Mouse (Mus musculus): ENCODE measurements around the gene Podxl2. TPM values are rescaled to one million over a fixed set of nuclear protein-coding genes. Genes with fewer than 3 reads are reported as not detected.

Podxl2 gene
- total RNA-seq, 1 experiment: 5.0 TPM

- H3K36me3 ChIP-seq (ENCODE audit: control insufficient read depth, insufficient read depth, low read length, poor library complexity, severe bottlenecking): peaks cover 1% of the 10 kb centered on the region; the same call in 1 of the 2 replicates
- in situ Hi-C loops (cut with MboI; ENCODE audit: low sequenced_read_pairs in 2 of 2, unreplicated experiment in 2 of 2): no loop called here
- peak within 1 kb of the TSS; percentile 92 for H3K9ac ChIP-seq (ENCODE audit: insufficient read depth, low read depth, low read length, poor library complexity, severe bottlenecking)
- H3K4me1 ChIP-seq (ENCODE audit: control insufficient read depth in 2 of 2, insufficient read depth in 2 of 2, low read length in 2 of 2, poor library complexity in 1 of 2): peaks cover 3 to 11% of the 10 kb centered on the region in 2 experiments; a peak in 2 of 4 replicates
- TF ChIP-seq ZC3H11A (IDR thresholded peaks at IDR 0.05; ENCODE audit: borderline replicate concordance, low read depth, low read length) (no peak), ZNF384 (IDR thresholded peaks at IDR 0.05; ENCODE audit: low read depth, low read length) (peak; percentile 16; the same call in 1 of the 2 replicates), CHD2 (IDR thresholded peaks at IDR 0.05; ENCODE audit: low read depth, low read length) (no peak), MAFK (IDR thresholded peaks at IDR 0.05; ENCODE audit: insufficient read depth, low read depth, low read length) (no peak), HCFC1 (IDR thresholded peaks at IDR 0.05; ENCODE audit: borderline replicate concordance, insufficient read depth, low read length) (no peak)
- no peaks in the 10 kb centered on the region for H3K9me3 ChIP-seq (ENCODE audit: control insufficient read depth, insufficient read depth, low read depth, low read length)
- peak within 1 kb of the TSS; percentile 93 to 94 for H3K4me3 ChIP-seq (ENCODE audit: insufficient read depth in 1 of 2, low read depth in 1 of 2, low read length in 2 of 2, poor library complexity in 1 of 2, severe bottlenecking in 1 of 2)
- DNase-seq (ENCODE audit: low read depth, low spot score): peak; percentile 96
- peak within 1 kb of the TSS; percentile 30; the same call in 1 of the 2 replicates for H3K27ac ChIP-seq (ENCODE audit: insufficient read depth, low read depth, low read length, poor library complexity, severe bottlenecking)
Observed at GRCm38 (mm10) chr6:88901947-88902820, 27.3 kb upstream of the Podxl2 start, which contains the start of gene Tpra1. TSS of gene Tpra1 (plus strand) at chr6:88902251.

GRCm38 (mm10) chr6:88901471-88901870 lies 26.6 kb upstream of the Podxl2 start:
- H3K9me3 ChIP-seq (ENCODE audit: control insufficient read depth, insufficient read depth, low read depth, low read length): no peaks in the 10 kb centered on the region
- TF ChIP-seq MAFK (IDR thresholded peaks at IDR 0.05; ENCODE audit: insufficient read depth, low read depth, low read length): no peak
- TF ChIP-seq ZC3H11A (IDR thresholded peaks at IDR 0.05; ENCODE audit: borderline replicate concordance, low read depth, low read length): no peak
- no peak for TF ChIP-seq ZNF384 (IDR thresholded peaks at IDR 0.05; ENCODE audit: low read depth, low read length)
- TF ChIP-seq CHD2 (IDR thresholded peaks at IDR 0.05; ENCODE audit: low read depth, low read length): no peak
- TF ChIP-seq HCFC1 (IDR thresholded peaks at IDR 0.05; ENCODE audit: borderline replicate concordance, insufficient read depth, low read length): no peak
- H3K4me3 ChIP-seq (ENCODE audit: insufficient read depth in 1 of 2, low read depth in 1 of 2, low read length in 2 of 2, poor library complexity in 1 of 2, severe bottlenecking in 1 of 2): peak overlapping the region; percentile 59 to 94
- no peak for DNase-seq (ENCODE audit: low read depth, low spot score)
- peak overlapping the region; percentile 42 for H3K9ac ChIP-seq (ENCODE audit: insufficient read depth, low read depth, low read length, poor library complexity, severe bottlenecking)
- peaks cover 1 to 10% of the 10 kb centered on the region in 2 experiments; a peak in 2 of 4 replicates for H3K4me1 ChIP-seq (ENCODE audit: control insufficient read depth in 2 of 2, insufficient read depth in 2 of 2, low read length in 2 of 2, poor library complexity in 1 of 2)
- H3K36me3 ChIP-seq (ENCODE audit: control insufficient read depth, insufficient read depth, low read length, poor library complexity, severe bottlenecking): peaks cover 9% of the 10 kb centered on the region
- in situ Hi-C loops (cut with MboI; ENCODE audit: low sequenced_read_pairs in 2 of 2, unreplicated experiment in 2 of 2): no loop called here
- no peak overlapping the region for H3K27ac ChIP-seq (ENCODE audit: insufficient read depth, low read depth, low read length, poor library complexity, severe bottlenecking)

DNA sequence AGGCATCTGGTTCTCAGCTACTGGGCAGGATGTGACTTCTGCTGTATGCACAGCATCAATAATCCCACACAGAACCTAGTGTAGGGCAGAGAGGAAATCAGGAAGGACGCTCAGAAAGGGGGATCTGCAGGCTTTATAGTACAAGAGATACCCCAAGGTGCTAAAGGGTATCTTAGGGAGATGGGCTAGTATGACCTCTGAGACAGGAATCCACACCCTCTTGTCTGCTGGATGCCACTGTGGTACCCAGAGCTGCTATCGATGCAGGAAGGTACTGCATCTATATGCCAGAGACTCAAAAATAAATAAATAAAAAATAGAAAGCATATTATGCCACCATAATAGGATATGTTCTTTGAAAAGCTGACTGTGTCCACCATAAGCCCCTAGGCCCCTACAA lies 24.8 kb upstream of the Podxl2 start:
- no peak overlapping the region for H3K27ac ChIP-seq (ENCODE audit: insufficient read depth, low read depth, low read length, poor library complexity, severe bottlenecking)
- in situ Hi-C loops (cut with MboI; ENCODE audit: low sequenced_read_pairs in 2 of 2, unreplicated experiment in 2 of 2): loop anchor here in 1 of 2 experiments (25.0 kb wide), 1 partner anchor 987 kb away; the partner anchor contains the start of gene Hmces
- DNase-seq (ENCODE audit: low read depth, low spot score): no peak

GRCm38 (mm10) chr6:88899086-88899485 lies 24.2 kb upstream of the Podxl2 start:
- peaks cover 0 to 5% of the 10 kb centered on the region in 2 experiments; a peak in 2 of 4 replicates for H3K4me1 ChIP-seq (ENCODE audit: control insufficient read depth in 2 of 2, insufficient read depth in 2 of 2, low read length in 2 of 2, poor library complexity in 1 of 2)
- H3K27ac ChIP-seq (ENCODE audit: insufficient read depth, low read depth, low read length, poor library complexity, severe bottlenecking): no peak overlapping the region
- no peaks in the 10 kb centered on the region for H3K9me3 ChIP-seq (ENCODE audit: control insufficient read depth, insufficient read depth, low read depth, low read length)
- TF ChIP-seq ZC3H11A (IDR thresholded peaks at IDR 0.05; ENCODE audit: borderline replicate concordance, low read depth, low read length) (no peak), MAFK (IDR thresholded peaks at IDR 0.05; ENCODE audit: insufficient read depth, low read depth, low read length) (no peak), HCFC1 (IDR thresholded peaks at IDR 0.05; ENCODE audit: borderline replicate concordance, insufficient read depth, low read length) (no peak), ZNF384 (IDR thresholded peaks at IDR 0.05; ENCODE audit: low read depth, low read length) (no peak)
- in situ Hi-C loops (cut with MboI; ENCODE audit: low sequenced_read_pairs in 2 of 2, unreplicated experiment in 2 of 2): loop anchor here in 1 of 2 experiments (25.0 kb wide), 1 partner anchor 987 kb away; the partner anchor contains the start of gene Hmces
- peaks cover 24% of the 10 kb centered on the region for H3K36me3 ChIP-seq (ENCODE audit: control insufficient read depth, insufficient read depth, low read length, poor library complexity, severe bottlenecking)
- peak overlapping the region; percentile 49; the same call in 1 of the 2 replicates for H3K9ac ChIP-seq (ENCODE audit: insufficient read depth, low read depth, low read length, poor library complexity, severe bottlenecking)
- no peak for DNase-seq (ENCODE audit: low read depth, low spot score)
- peak overlapping the region in 1 of 2 experiments; percentile 19; a peak in 1 of 4 replicates for H3K4me3 ChIP-seq (ENCODE audit: insufficient read depth in 1 of 2, low read depth in 1 of 2, low read length in 2 of 2, poor library complexity in 1 of 2, severe bottlenecking in 1 of 2)

More for the DNA sequence above, 24.8 kb upstream of the Podxl2 start:
- Histone ChIP-seq H3K9ac (ENCODE audit: insufficient read depth, low read depth, low read length, poor library complexity, severe bottlenecking) (no peak overlapping the region), H3K9me3 (ENCODE audit: control insufficient read depth, insufficient read depth, low read depth, low read length) (no peaks in the 10 kb centered on the region), H3K4me1 (ENCODE audit: control insufficient read depth in 2 of 2, insufficient read depth in 2 of 2, low read length in 2 of 2, poor library complexity in 1 of 2) (peaks cover 0 to 5% of the 10 kb centered on the region in 2 experiments; a peak in 1 of 4 replicates), H3K4me3 (ENCODE audit: insufficient read depth in 1 of 2, low read depth in 1 of 2, low read length in 2 of 2, poor library complexity in 1 of 2, severe bottlenecking in 1 of 2) (no peak overlapping the region), H3K36me3 (ENCODE audit: control insufficient read depth, insufficient read depth, low read length, poor library complexity, severe bottlenecking) (peaks cover 20% of the 10 kb centered on the region)
- TF ChIP-seq HCFC1 (IDR thresholded peaks at IDR 0.05; ENCODE audit: borderline replicate concordance, insufficient read depth, low read length) (no peak), ZNF384 (IDR thresholded peaks at IDR 0.05; ENCODE audit: low read depth, low read length) (no peak), CHD2 (IDR thresholded peaks at IDR 0.05; ENCODE audit: low read depth, low read length) (no peak), ZC3H11A (IDR thresholded peaks at IDR 0.05; ENCODE audit: borderline replicate concordance, low read depth, low read length) (no peak), MAFK (IDR thresholded peaks at IDR 0.05; ENCODE audit: insufficient read depth, low read depth, low read length) (no peak)

Data from ES-E14 (cell line).